Mouse (Mus musculus) heart, adult 2 months (tissue): ENCODE measurements at regions not wholly inside any gene's neighbourhood (a gene's known extent, or its start where the extent isn't known, plus 50 kb on each side); places are given as distances from the start of the nearest gene placed in this dataset.

Experiments
- CTCF ChIP-seq: fragments of 200-600 bp; IDR thresholded peaks from 2 replicates; pipeline ENCODE4 v1.8.1; 2022; ENCODE audit warnings: antibody characterized with exemption, mild to moderate bottlenecking, moderate library complexity
- POLR2A ChIP-seq: fragments of 200-500 bp; IDR thresholded peaks from 2 replicates; pipeline ENCODE4 v1.6.1; 2011; ENCODE audit warnings: mild to moderate bottlenecking, low read depth, low read length, control low read depth; ENCODE audit not compliant: insufficient read depth

DNA sequence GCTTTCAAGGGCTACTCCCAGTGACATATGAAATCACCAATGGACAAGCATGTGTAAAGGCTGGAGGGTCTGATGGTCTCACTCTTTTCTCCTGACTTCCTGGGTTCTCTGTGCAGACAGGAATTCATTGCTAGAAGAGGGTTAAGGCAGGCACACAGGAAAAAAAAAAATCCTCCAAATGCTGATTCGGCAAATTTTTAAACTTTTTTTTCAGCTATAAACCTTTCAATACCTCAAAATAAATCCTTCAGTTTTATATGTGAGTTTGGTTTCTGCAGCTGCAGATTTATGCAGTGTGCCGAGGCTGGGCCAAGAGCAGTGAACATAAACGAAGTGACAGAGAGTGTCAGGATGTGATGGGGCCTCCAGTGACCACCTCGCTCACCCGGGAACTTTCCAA is 235.9 kb upstream of the Sox9 start:
- TF ChIP-seq CTCF (no peak), POLR2A (no peak)
